Mouse (Mus musculus): ENCODE measurements at regions not wholly inside any gene's neighbourhood (a gene's known extent, or its start where the extent isn't known, plus 50 kb on each side); places are given as distances from the start of the nearest gene placed in this dataset.

- TF ChIP-seq POLR2A (IDR thresholded peaks at IDR 0.05; ENCODE audit: low read depth, low read length) (no peak), CTCF (IDR thresholded peaks at IDR 0.05; ENCODE audit: borderline replicate concordance, insufficient read depth, low read length) (no peak)
These were observed 121.2 kb upstream of the Dyrk2 start for GRCm38 (mm10) chr10:118991213-118991612.

Measured in embryonic fibroblast, embryonic 13.5 days (primary cell).